Mouse (Mus musculus): ENCODE measurements around the gene Zc2hc1b. TPM values are rescaled to one million over a fixed set of nuclear protein-coding genes. Genes with fewer than 3 reads are reported as not detected.

Gene Zc2hc1b
- total and polyA plus RNA-seq, 3 experiments, result not detected

GRCm38 (mm10) chr10:13108021-13108548 is 69.7 kb downstream of the Zc2hc1b start:
- intact Hi-C loops (cut with DNase I), result no loop called here
- H3K9ac ChIP-seq (ENCODE audit: low read depth, low read length), result no peak overlapping the region
- 85% methylated on average over 7 of the region's 7 CpGs for WGBS
- H3K79me2 ChIP-seq (replicated peaks; ENCODE audit: control insufficient read depth, insufficient read depth, low read length), result no peaks in the 10 kb centered on the region
- H3K27ac ChIP-seq, result no peak overlapping the region
- H3K36me3 ChIP-seq (ENCODE audit: control insufficient read depth, insufficient read depth, low read length), result no peaks in the 10 kb centered on the region
- peaks cover 2% of the 10 kb centered on the region for H3K4me1 ChIP-seq (ENCODE audit: control insufficient read depth, insufficient read depth, low read length)
- TF ChIP-seq CTCF (IDR thresholded peaks at IDR 0.05), result no peak
- TF ChIP-seq POLR2A (IDR thresholded peaks at IDR 0.05; ENCODE audit: insufficient read depth, low read depth, low read length), result no peak
- no peak for TF ChIP-seq EP300 (IDR thresholded peaks at IDR 0.05; ENCODE audit: insufficient read depth, low read depth, low read length)
- no peaks in the 10 kb centered on the region for H3K27me3 ChIP-seq (ENCODE audit: control insufficient read depth, insufficient read depth, low read length)
- no peak for DNase-seq
- no peak overlapping the region for H3K4me3 ChIP-seq

GRCm38 (mm10) chr10:13106909-13107624 is 70.8 kb downstream of the Zc2hc1b start:
- Histone ChIP-seq H3K4me3 (no peak overlapping the region), H3K27me3 (ENCODE audit: control insufficient read depth, insufficient read depth, low read length) (no peaks in the 10 kb centered on the region), H3K27ac (no peak overlapping the region), H3K36me3 (ENCODE audit: control insufficient read depth, insufficient read depth, low read length) (no peaks in the 10 kb centered on the region), H3K79me2 (replicated peaks; ENCODE audit: control insufficient read depth, insufficient read depth, low read length) (no peaks in the 10 kb centered on the region), H3K9ac (ENCODE audit: low read depth, low read length) (no peak overlapping the region), H3K4me1 (ENCODE audit: control insufficient read depth, insufficient read depth, low read length) (peaks cover 2% of the 10 kb centered on the region)
- intact Hi-C loops (cut with DNase I), result no loop called here
- 85% methylated on average over 9 of the region's 9 CpGs for WGBS
- TF ChIP-seq CTCF (IDR thresholded peaks at IDR 0.05) (no peak), POLR2A (IDR thresholded peaks at IDR 0.05; ENCODE audit: insufficient read depth, low read depth, low read length) (no peak), EP300 (IDR thresholded peaks at IDR 0.05; ENCODE audit: insufficient read depth, low read depth, low read length) (no peak)
- no peak for DNase-seq

GRCm38 (mm10) chr10:13103838-13104237 is 74.0 kb downstream of the Zc2hc1b start:
- no peak overlapping the region for H3K9ac ChIP-seq (ENCODE audit: low read depth, low read length)
- H3K27me3 ChIP-seq (ENCODE audit: control insufficient read depth, insufficient read depth, low read length), result no peaks in the 10 kb centered on the region
- H3K4me3 ChIP-seq, result no peak overlapping the region
- intact Hi-C loops (cut with DNase I), result no loop called here
- no peaks in the 10 kb centered on the region for H3K4me1 ChIP-seq (ENCODE audit: control insufficient read depth, insufficient read depth, low read length)
- H3K27ac ChIP-seq, result no peak overlapping the region
- no peak for DNase-seq
- no peaks in the 10 kb centered on the region for H3K36me3 ChIP-seq (ENCODE audit: control insufficient read depth, insufficient read depth, low read length)
- TF ChIP-seq CTCF (IDR thresholded peaks at IDR 0.05) (no peak), EP300 (IDR thresholded peaks at IDR 0.05; ENCODE audit: insufficient read depth, low read depth, low read length) (no peak), POLR2A (IDR thresholded peaks at IDR 0.05; ENCODE audit: insufficient read depth, low read depth, low read length) (no peak)
- WGBS, result 76% methylated on average over 4 of the region's 4 CpGs
- H3K79me2 ChIP-seq (replicated peaks; ENCODE audit: control insufficient read depth, insufficient read depth, low read length), result no peaks in the 10 kb centered on the region

GRCm38 (mm10) chr10:13102360-13102759 is 75.5 kb downstream of the Zc2hc1b start:
- Histone ChIP-seq H3K27me3 (ENCODE audit: control insufficient read depth, insufficient read depth, low read length) (no peaks in the 10 kb centered on the region), H3K4me1 (ENCODE audit: control insufficient read depth, insufficient read depth, low read length) (no peaks in the 10 kb centered on the region), H3K4me3 (no peak overlapping the region), H3K36me3 (ENCODE audit: control insufficient read depth, insufficient read depth, low read length) (no peaks in the 10 kb centered on the region), H3K79me2 (replicated peaks; ENCODE audit: control insufficient read depth, insufficient read depth, low read length) (no peaks in the 10 kb centered on the region), H3K9ac (ENCODE audit: low read depth, low read length) (no peak overlapping the region), H3K27ac (no peak overlapping the region)
- TF ChIP-seq CTCF (IDR thresholded peaks at IDR 0.05), result no peak
- no peak for TF ChIP-seq EP300 (IDR thresholded peaks at IDR 0.05; ENCODE audit: insufficient read depth, low read depth, low read length)
- TF ChIP-seq POLR2A (IDR thresholded peaks at IDR 0.05; ENCODE audit: insufficient read depth, low read depth, low read length), result no peak
- intact Hi-C loops (cut with DNase I), result no loop called here
- no peak for DNase-seq
- WGBS, result 62% methylated on average over 4 of the region's 4 CpGs

- WGBS, result 85% methylated on average over 6 of the region's 6 CpGs
- no peak overlapping the region for H3K27ac ChIP-seq
- TF ChIP-seq CTCF (IDR thresholded peaks at IDR 0.05) (no peak), EP300 (IDR thresholded peaks at IDR 0.05; ENCODE audit: insufficient read depth, low read depth, low read length) (no peak), POLR2A (IDR thresholded peaks at IDR 0.05; ENCODE audit: insufficient read depth, low read depth, low read length) (no peak)
- no peak overlapping the region for H3K4me3 ChIP-seq
- H3K4me1 ChIP-seq (ENCODE audit: control insufficient read depth, insufficient read depth, low read length), result no peaks in the 10 kb centered on the region
- H3K9ac ChIP-seq (ENCODE audit: low read depth, low read length), result no peak overlapping the region
- no peaks in the 10 kb centered on the region for H3K79me2 ChIP-seq (replicated peaks; ENCODE audit: control insufficient read depth, insufficient read depth, low read length)
- no peaks in the 10 kb centered on the region for H3K27me3 ChIP-seq (ENCODE audit: control insufficient read depth, insufficient read depth, low read length)
- no peaks in the 10 kb centered on the region for H3K36me3 ChIP-seq (ENCODE audit: control insufficient read depth, insufficient read depth, low read length)
- DNase-seq, result no peak
- intact Hi-C loops (cut with DNase I), result no loop called here
Observed at GRCm38 (mm10) chr10:13100061-13100648, 77.7 kb downstream of the Zc2hc1b start.

Other genes with a start within 250 kb of the Zc2hc1b start
- 1 to 10 TPM; 2.7 to 4.0 TPM for gene Stx11, start 213.7 kb downstream of the Zc2hc1b start, total RNA-seq (2021)
- gene Stx11, start 213.7 kb downstream of the Zc2hc1b start, polyA plus RNA-seq (2012; rRNA removed), result 1.7 and 2.2 TPM in 2 replicates
- 1 to 10 TPM; 6.6 to 7.4 TPM for gene Sf3b5, start 172.7 kb downstream of the Zc2hc1b start, total RNA-seq (2021)
- 9.9 and 14.8 TPM in 2 replicates for gene Sf3b5, start 172.7 kb downstream of the Zc2hc1b start, polyA plus RNA-seq (2012; rRNA removed)
- gene Plagl1, start 117.5 kb downstream of the Zc2hc1b start, total RNA-seq (2021), result 1 to 10 TPM; 7.8 to 8.6 TPM
- gene Plagl1, start 117.5 kb downstream of the Zc2hc1b start, polyA plus RNA-seq (2012; rRNA removed), result 11.3 and 19.1 TPM in 2 replicates
- 10 to 100 TPM; 22.8 to 22.9 TPM for gene Ltv1, start 15.1 kb upstream of the Zc2hc1b start, total RNA-seq (2021)
- gene Ltv1, start 15.1 kb upstream of the Zc2hc1b start, polyA plus RNA-seq (2012; rRNA removed), result 11.5 and 16.8 TPM in 2 replicates

All from heart, adult 2 months (tissue).